ENCODE assay signal across 26 mouse cellular contexts in the genomic region with DNA sequence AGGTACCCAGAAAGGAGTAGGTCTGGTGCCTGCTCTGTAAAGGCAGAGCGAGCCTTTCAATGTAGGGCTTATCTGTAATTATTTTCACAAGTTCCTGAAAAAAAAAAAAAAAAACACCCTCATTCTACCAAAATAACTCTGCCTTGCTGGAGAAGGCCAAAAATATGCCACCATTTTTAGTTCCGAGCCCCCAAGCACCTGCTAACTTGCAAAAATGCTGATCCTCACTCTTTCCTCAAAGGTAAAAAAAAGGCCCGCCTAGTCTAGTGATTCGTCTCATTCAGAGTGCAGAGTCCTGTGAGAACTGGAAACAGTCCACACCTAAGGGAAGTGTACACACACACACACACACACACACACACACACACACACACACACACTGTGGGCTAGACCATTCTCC.
DNase-seq lines count a peak whose midpoint lies in the region; ATAC-seq and TF ChIP-seq lines count a peak whose summit lies in the region.
"Had no signal": no experiment of that assay in that cellular context is flagged by ENCODE, and none has a peak within 500 bp of the region (broad histone marks: within the 10 kb centered on the region; RNA-seq: fewer than 3 reads in every experiment).

No protein-coding gene starts in this region.

- no peaks in the 10 kb centered on the region for H3K9me3 ChIP-seq in midbrain, embryonic 12.5 days
- no peaks in the 10 kb centered on the region for H3K9me3 ChIP-seq in midbrain, embryonic 11.5 days (ENCODE audit: control insufficient read depth, low read length)
- H3K9me3 ChIP-seq: embryonic facial prominence, embryonic 10.5 days; embryonic facial prominence, embryonic 15.5 days; hindbrain, embryonic 15.5 days; liver, embryonic 12.5 days; midbrain, embryonic 15.5 days; neural tube, embryonic 15.5 days had no signal

- H3K36me3 ChIP-seq in midbrain, embryonic 12.5 days: no peaks in the 10 kb centered on the region
- no peaks in the 10 kb centered on the region for H3K36me3 ChIP-seq in midbrain, embryonic 11.5 days (ENCODE audit: control insufficient read depth, insufficient read depth, low read length)
- H3K36me3 ChIP-seq: embryonic facial prominence, embryonic 10.5 days; embryonic facial prominence, embryonic 15.5 days; hindbrain, embryonic 15.5 days; liver, embryonic 12.5 days; midbrain, embryonic 15.5 days; neural tube, embryonic 15.5 days had no signal

- DNase-seq in frontal cortex, adult 2 months (ENCODE audit: extremely low spot score in 1 of 2, low spot score in 1 of 2): peak; percentile 52 to 62
- no peak for DNase-seq in frontal cortex, postnatal 25 days (ENCODE audit: low spot score in 2 of 2)
- no peak for DNase-seq in midbrain, embryonic 11.5 days (ENCODE audit: low spot score, missing footprints)
- peak; percentile 82 for DNase-seq in brain, adult 2 months (ENCODE audit: low read depth, low spot score)
- no peak for DNase-seq in left cerebral cortex, adult 2 months (ENCODE audit: extremely low spot score in 1 of 2, low spot score in 2 of 2)
- no peak for DNase-seq in spleen, adult 12 weeks (ENCODE audit: low spot score)
- DNase-seq in ovary, adult 18-20 months (ENCODE audit: low spot score): no peak
- DNase-seq: adrenal gland, postnatal 14 days; cerebellum, adult 18-20 months; cerebellum, postnatal 10 days; gastrocnemius, postnatal 14 days; kidney, adult 11 months; kidney, postnatal 25 days; liver, postnatal 0 days; lung, postnatal 36 days; thymus, postnatal 4 days had no signal

- no peak for TF ChIP-seq CTCF in left cerebral cortex, adult 2 months (IDR thresholded peaks at IDR 0.05)

- H3K4me2 ChIP-seq in midbrain, embryonic 12.5 days (replicated peaks): no peak overlapping the region
- no peak overlapping the region for H3K4me2 ChIP-seq in midbrain, embryonic 11.5 days
- H3K4me2 ChIP-seq: embryonic facial prominence, embryonic 15.5 days; hindbrain, embryonic 15.5 days; liver, embryonic 12.5 days; midbrain, embryonic 15.5 days; neural tube, embryonic 15.5 days had no signal

- H3K4me1 ChIP-seq in midbrain, embryonic 12.5 days: no peaks in the 10 kb centered on the region
- H3K4me1 ChIP-seq in midbrain, embryonic 11.5 days (ENCODE audit: control insufficient read depth, insufficient read depth, low read length): no peaks in the 10 kb centered on the region
- H3K4me1 ChIP-seq: liver, embryonic 12.5 days had no signal

- no peaks in the 10 kb centered on the region for H3K27me3 ChIP-seq in midbrain, embryonic 12.5 days
- H3K27me3 ChIP-seq in midbrain, embryonic 11.5 days (ENCODE audit: control insufficient read depth, insufficient read depth, low read length): no peaks in the 10 kb centered on the region
- H3K27me3 ChIP-seq: embryonic facial prominence, embryonic 15.5 days; hindbrain, embryonic 15.5 days; liver, embryonic 12.5 days; midbrain, embryonic 15.5 days; neural tube, embryonic 15.5 days; Patski had no signal

- ATAC-seq in midbrain, embryonic 12.5 days (ENCODE audit: low FRiP score, low read depth): 0 out of 2 replicates have a peak, but pooled peaks have one; percentile 27
- no peak for ATAC-seq in midbrain, embryonic 11.5 days (ENCODE audit: low FRiP score)
- ATAC-seq: forebrain, embryonic 14.5 days; inflammation-experienced regulatory T-cells, adult 6 months; liver, embryonic 12.5 days; liver, postnatal 0 days; midbrain, embryonic 15.5 days; Patski had no signal

- intact Hi-C loops in left cerebral cortex, adult 2 months (cut with DNase I): loop anchor here (5.0 kb wide), 1 partner anchor 146 kb away; no protein-coding TSS in a partner anchor

- no peak overlapping the region for H3K27ac ChIP-seq in midbrain, embryonic 12.5 days (replicated peaks)
- H3K27ac ChIP-seq in midbrain, embryonic 11.5 days (ENCODE audit: low read depth, low read length): no peak overlapping the region
- H3K27ac ChIP-seq in left cerebral cortex, adult 2 months: peak overlapping the region; percentile 73
- H3K27ac ChIP-seq: embryonic facial prominence, embryonic 10.5 days; embryonic facial prominence, embryonic 15.5 days; hindbrain, embryonic 15.5 days; liver, embryonic 12.5 days; midbrain, embryonic 15.5 days; neural tube, embryonic 15.5 days had no signal

- no peak overlapping the region for H3K9ac ChIP-seq in midbrain, embryonic 12.5 days (replicated peaks)
- H3K9ac ChIP-seq in midbrain, embryonic 11.5 days (ENCODE audit: low read length): no peak overlapping the region
- H3K9ac ChIP-seq: embryonic facial prominence, embryonic 15.5 days; hindbrain, embryonic 15.5 days; liver, embryonic 12.5 days; liver, postnatal 0 days; midbrain, embryonic 15.5 days; neural tube, embryonic 15.5 days had no signal

- no peak overlapping the region for H3K4me3 ChIP-seq in midbrain, embryonic 12.5 days
- H3K4me3 ChIP-seq in midbrain, embryonic 11.5 days (ENCODE audit: low read depth, low read length): no peak overlapping the region
- no peak overlapping the region for H3K4me3 ChIP-seq in left cerebral cortex, adult 2 months
- H3K4me3 ChIP-seq: embryonic facial prominence, embryonic 10.5 days; embryonic facial prominence, embryonic 15.5 days; hindbrain, embryonic 15.5 days; liver, embryonic 12.5 days; midbrain, embryonic 15.5 days; neural tube, embryonic 15.5 days had no signal

- WGBS in midbrain, embryonic 12.5 days: 80% methylated on average over 4 of the region's 4 CpGs
- WGBS in midbrain, embryonic 11.5 days: 82% methylated on average over 4 of the region's 4 CpGs

Comparison
In these comparisons a context has a peak if more than half of its experiments do, and no peak if none do; other contexts are left out.
1. DNase-seq: peak in frontal cortex, adult 2 months (2 of 2) and brain, adult 2 months (single experiment); none in frontal cortex, postnatal 25 days (0 of 2), midbrain, embryonic 11.5 days (single experiment), left cerebral cortex, adult 2 months (0 of 2), spleen, adult 12 weeks (single experiment) and ovary, adult 18-20 months (single experiment).